Mouse (Mus musculus): ENCODE results near the gene Afap1. TPM values are rescaled to one million over a fixed set of nuclear protein-coding genes. Genes with fewer than 3 reads are reported as not detected.

The Afap1 gene
- polyA plus RNA-seq, 1 experiment from 2014 or later, result 21.3 TPM

GRCm38 (mm10) chr5:35892363-35892762 lies 756 bp upstream of the Afap1 start:
- H3K36me3 ChIP-seq (ENCODE audit: control insufficient read depth, insufficient read depth, low read length), result no peaks in the 10 kb centered on the region
- no peak for ATAC-seq (ENCODE audit: insufficient number of reproducible peaks, insufficient read depth, low FRiP score, low read depth)
- H3K27me3 ChIP-seq (ENCODE audit: control insufficient read depth, insufficient read depth, low read length), result no peaks in the 10 kb centered on the region
- no peak overlapping the region for H3K4me2 ChIP-seq (replicated peaks; ENCODE audit: low read depth, low read length)
- H3K4me1 ChIP-seq (ENCODE audit: control insufficient read depth, insufficient read depth, low read length), result peaks cover 20% of the 10 kb centered on the region; the same call in 1 of the 2 replicates
- H3K4me3 ChIP-seq (ENCODE audit: low read depth, low read length), result no peak overlapping the region
- no peaks in the 10 kb centered on the region for H3K9me3 ChIP-seq (ENCODE audit: control insufficient read depth, low read depth, low read length)
- 74% methylated on average over 3 of the region's 3 CpGs for WGBS
- H3K27ac ChIP-seq (ENCODE audit: low read length), result no peak overlapping the region
- H3K9ac ChIP-seq (replicated peaks; ENCODE audit: low read depth, low read length), result no peak overlapping the region

GRCm38 (mm10) chr5:35893805-35894260 lies 714 bp downstream of the Afap1 start:
- H3K4me1 ChIP-seq (ENCODE audit: control insufficient read depth, insufficient read depth, low read length), result peaks cover 20% of the 10 kb centered on the region; the same call in 1 of the 2 replicates
- peak overlapping the region; percentile 93 for H3K4me2 ChIP-seq (replicated peaks; ENCODE audit: low read depth, low read length)
- H3K4me3 ChIP-seq (ENCODE audit: low read depth, low read length), result peak overlapping the region; percentile 88
- H3K27me3 ChIP-seq (ENCODE audit: control insufficient read depth, insufficient read depth, low read length), result no peaks in the 10 kb centered on the region
- peak overlapping the region; percentile 93 for H3K9ac ChIP-seq (replicated peaks; ENCODE audit: low read depth, low read length)
- peak; percentile 31; the same call in 1 of the 2 replicates for ATAC-seq (ENCODE audit: insufficient number of reproducible peaks, insufficient read depth, low FRiP score, low read depth)
- peak overlapping the region; percentile 58; the same call in 1 of the 2 replicates for H3K27ac ChIP-seq (ENCODE audit: low read length)
- H3K9me3 ChIP-seq (ENCODE audit: control insufficient read depth, low read depth, low read length), result no peaks in the 10 kb centered on the region
- no peaks in the 10 kb centered on the region for H3K36me3 ChIP-seq (ENCODE audit: control insufficient read depth, insufficient read depth, low read length)
- WGBS, result under 1% methylated on average over 21 of the region's 21 CpGs

- Histone ChIP-seq H3K27me3 (ENCODE audit: control insufficient read depth, insufficient read depth, low read length) (no peaks in the 10 kb centered on the region), H3K9ac (replicated peaks; ENCODE audit: low read depth, low read length) (peak overlapping the region; percentile 93), H3K36me3 (ENCODE audit: control insufficient read depth, insufficient read depth, low read length) (no peaks in the 10 kb centered on the region), H3K9me3 (ENCODE audit: control insufficient read depth, low read depth, low read length) (no peaks in the 10 kb centered on the region), H3K4me3 (ENCODE audit: low read depth, low read length) (peak overlapping the region; percentile 88), H3K27ac (ENCODE audit: low read length) (peak overlapping the region; percentile 66; the same call in 1 of the 2 replicates), H3K4me1 (ENCODE audit: control insufficient read depth, insufficient read depth, low read length) (peaks cover 20% of the 10 kb centered on the region; the same call in 1 of the 2 replicates), H3K4me2 (replicated peaks; ENCODE audit: low read depth, low read length) (peak overlapping the region; percentile 93)
- ATAC-seq (ENCODE audit: insufficient number of reproducible peaks, insufficient read depth, low FRiP score, low read depth), result no peak
- WGBS, result 8% methylated on average over 30 of the region's 30 CpGs
These were observed 1.4 kb downstream of the Afap1 start for GRCm38 (mm10) chr5:35894295-35895047.

- WGBS, result 88% methylated on average over 4 of the region's 4 CpGs
- ATAC-seq (ENCODE audit: insufficient number of reproducible peaks, insufficient read depth, low FRiP score, low read depth), result no peak
These were observed 2.8 kb downstream of the Afap1 start for GRCm38 (mm10) chr5:35895926-35896325.

GRCm38 (mm10) chr5:35896556-35896955 lies 3.4 kb downstream of the Afap1 start:
- no peak overlapping the region for H3K27ac ChIP-seq (ENCODE audit: low read length)
- 83% methylated on average over 4 of the region's 4 CpGs for WGBS
- H3K4me3 ChIP-seq (ENCODE audit: low read depth, low read length), result no peak overlapping the region
- no peaks in the 10 kb centered on the region for H3K27me3 ChIP-seq (ENCODE audit: control insufficient read depth, insufficient read depth, low read length)
- no peak overlapping the region for H3K4me2 ChIP-seq (replicated peaks; ENCODE audit: low read depth, low read length)
- H3K9me3 ChIP-seq (ENCODE audit: control insufficient read depth, low read depth, low read length), result no peaks in the 10 kb centered on the region
- no peaks in the 10 kb centered on the region for H3K36me3 ChIP-seq (ENCODE audit: control insufficient read depth, insufficient read depth, low read length)
- H3K4me1 ChIP-seq (ENCODE audit: control insufficient read depth, insufficient read depth, low read length), result peaks cover 39% of the 10 kb centered on the region
- no peak for ATAC-seq (ENCODE audit: insufficient number of reproducible peaks, insufficient read depth, low FRiP score, low read depth)
- H3K9ac ChIP-seq (replicated peaks; ENCODE audit: low read depth, low read length), result no peak overlapping the region

More at GRCm38 (mm10) chr5:35895926-35896325, 2.8 kb downstream of the Afap1 start:
- no peaks in the 10 kb centered on the region for H3K27me3 ChIP-seq (ENCODE audit: control insufficient read depth, insufficient read depth, low read length)
- H3K4me3 ChIP-seq (ENCODE audit: low read depth, low read length), result no peak overlapping the region
- H3K36me3 ChIP-seq (ENCODE audit: control insufficient read depth, insufficient read depth, low read length), result no peaks in the 10 kb centered on the region
- H3K9me3 ChIP-seq (ENCODE audit: control insufficient read depth, low read depth, low read length), result no peaks in the 10 kb centered on the region
- peaks cover 33% of the 10 kb centered on the region for H3K4me1 ChIP-seq (ENCODE audit: control insufficient read depth, insufficient read depth, low read length)
- H3K4me2 ChIP-seq (replicated peaks; ENCODE audit: low read depth, low read length), result no peak overlapping the region
- no peak overlapping the region for H3K9ac ChIP-seq (replicated peaks; ENCODE audit: low read depth, low read length)
- H3K27ac ChIP-seq (ENCODE audit: low read length), result no peak overlapping the region

GRCm38 (mm10) chr5:35897147-35897546 lies 4.0 kb downstream of the Afap1 start:
- Histone ChIP-seq H3K9me3 (ENCODE audit: control insufficient read depth, low read depth, low read length) (no peaks in the 10 kb centered on the region), H3K9ac (replicated peaks; ENCODE audit: low read depth, low read length) (no peak overlapping the region), H3K27me3 (ENCODE audit: control insufficient read depth, insufficient read depth, low read length) (no peaks in the 10 kb centered on the region), H3K4me1 (ENCODE audit: control insufficient read depth, insufficient read depth, low read length) (peaks cover 39% of the 10 kb centered on the region), H3K27ac (ENCODE audit: low read length) (no peak overlapping the region), H3K36me3 (ENCODE audit: control insufficient read depth, insufficient read depth, low read length) (no peaks in the 10 kb centered on the region), H3K4me3 (ENCODE audit: low read depth, low read length) (no peak overlapping the region), H3K4me2 (replicated peaks; ENCODE audit: low read depth, low read length) (no peak overlapping the region)
- no peak for ATAC-seq (ENCODE audit: insufficient number of reproducible peaks, insufficient read depth, low FRiP score, low read depth)
- 82% methylated on average over 4 of the region's 4 CpGs for WGBS

GRCm38 (mm10) chr5:35898114-35898513 lies 5.0 kb downstream of the Afap1 start:
- 56% methylated on average over 4 of the region's 4 CpGs for WGBS
- Histone ChIP-seq H3K4me1 (ENCODE audit: control insufficient read depth, insufficient read depth, low read length) (peaks cover 33% of the 10 kb centered on the region), H3K9me3 (ENCODE audit: control insufficient read depth, low read depth, low read length) (no peaks in the 10 kb centered on the region), H3K9ac (replicated peaks; ENCODE audit: low read depth, low read length) (no peak overlapping the region), H3K36me3 (ENCODE audit: control insufficient read depth, insufficient read depth, low read length) (no peaks in the 10 kb centered on the region), H3K27ac (ENCODE audit: low read length) (no peak overlapping the region), H3K27me3 (ENCODE audit: control insufficient read depth, insufficient read depth, low read length) (no peaks in the 10 kb centered on the region), H3K4me3 (ENCODE audit: low read depth, low read length) (no peak overlapping the region), H3K4me2 (replicated peaks; ENCODE audit: low read depth, low read length) (no peak overlapping the region)
- no peak for ATAC-seq (ENCODE audit: insufficient number of reproducible peaks, insufficient read depth, low FRiP score, low read depth)

GRCm38 (mm10) chr5:35898994-35899393 lies 5.9 kb downstream of the Afap1 start:
- Histone ChIP-seq H3K27me3 (ENCODE audit: control insufficient read depth, insufficient read depth, low read length) (no peaks in the 10 kb centered on the region), H3K9ac (replicated peaks; ENCODE audit: low read depth, low read length) (no peak overlapping the region), H3K4me1 (ENCODE audit: control insufficient read depth, insufficient read depth, low read length) (peaks cover 33% of the 10 kb centered on the region), H3K36me3 (ENCODE audit: control insufficient read depth, insufficient read depth, low read length) (no peaks in the 10 kb centered on the region), H3K4me2 (replicated peaks; ENCODE audit: low read depth, low read length) (no peak overlapping the region), H3K27ac (ENCODE audit: low read length) (no peak overlapping the region), H3K9me3 (ENCODE audit: control insufficient read depth, low read depth, low read length) (no peaks in the 10 kb centered on the region), H3K4me3 (ENCODE audit: low read depth, low read length) (no peak overlapping the region)
- 68% methylated on average over 3 of the region's 3 CpGs for WGBS
- no peak for ATAC-seq (ENCODE audit: insufficient number of reproducible peaks, insufficient read depth, low FRiP score, low read depth)
